Comparison of ENCODE assay signal across 17 mouse cellular contexts in the genomic region with DNA sequence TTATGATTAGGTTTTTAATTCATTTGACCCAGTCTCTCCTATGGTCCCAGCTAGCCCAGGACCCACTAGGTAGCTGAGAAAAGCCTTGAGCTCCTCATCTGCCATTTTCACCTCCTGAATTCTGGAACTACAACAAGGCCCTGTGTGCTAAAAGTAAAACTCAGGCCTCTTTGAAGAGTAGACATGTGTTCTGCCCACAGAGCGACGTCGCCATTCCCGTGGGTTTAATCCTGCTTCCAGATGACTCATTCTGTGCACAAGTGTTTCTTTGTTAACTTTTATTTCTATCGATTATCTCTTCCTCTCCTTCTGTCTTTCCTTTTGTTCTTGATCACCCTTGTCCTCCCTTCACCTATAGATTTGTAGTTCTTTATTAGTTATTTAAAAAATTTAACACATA.
"Had no signal": no experiment of that assay in that cellular context is flagged by ENCODE, and none has a peak within 500 bp of the region (broad histone marks: within the 10 kb centered on the region; RNA-seq: fewer than 3 reads in every experiment).

No protein-coding gene starts in this region.

- H3K27ac ChIP-seq: kidney, postnatal 0 days; limb, embryonic 15.5 days; liver, embryonic 12.5 days; midbrain, embryonic 10.5 days; neural tube, embryonic 15.5 days had no signal

- H3K4me3 ChIP-seq: limb, embryonic 15.5 days; liver, embryonic 12.5 days; midbrain, embryonic 10.5 days; myocyte; neural tube, embryonic 15.5 days had no signal

- ATAC-seq: inflammation-experienced regulatory T-cells, adult 6 months; liver, embryonic 12.5 days had no signal

- H3K9ac ChIP-seq: limb, embryonic 15.5 days; liver, embryonic 12.5 days; lung, embryonic 14.5 days; neural tube, embryonic 15.5 days had no signal

- H3K4me2 ChIP-seq: limb, embryonic 15.5 days; liver, embryonic 12.5 days; lung, embryonic 14.5 days; neural tube, embryonic 15.5 days had no signal

- H3K9me3 ChIP-seq: limb, embryonic 15.5 days; liver, embryonic 12.5 days; midbrain, embryonic 10.5 days; neural tube, embryonic 15.5 days had no signal

- H3K27me3 ChIP-seq: limb, embryonic 15.5 days; liver, embryonic 12.5 days; neural tube, embryonic 15.5 days had no signal

- DNase-seq: kidney, adult 11 months; kidney, adult 9 months; kidney, postnatal 36 days; lung, embryonic 14.5 days; lung, postnatal 10 days; lung, postnatal 4 days; midbrain, embryonic 14.5 days; spleen, adult 18-20 months; thymus, adult 18-20 months; thymus, postnatal 25 days had no signal

- H3K4me1 ChIP-seq: limb, embryonic 15.5 days; liver, embryonic 12.5 days; midbrain, embryonic 10.5 days; neural tube, embryonic 15.5 days had no signal

- H3K36me3 ChIP-seq: limb, embryonic 15.5 days; liver, embryonic 12.5 days; midbrain, embryonic 10.5 days; neural tube, embryonic 15.5 days had no signal
